Comparison of ENCODE assay signal across 8 mouse cellular contexts in genomic region chr11:77793238-77793930, GRCm38 (mm10). TPM values are rescaled to one million over a fixed set of nuclear protein-coding genes. Genes with fewer than 3 reads are reported as not detected.
DNase-seq lines count a peak whose midpoint lies in the region; ATAC-seq and TF ChIP-seq lines count a peak whose summit lies in the region.

No protein-coding gene starts in this region.

- peak overlapping the region; percentile 47 for H3K4me3 ChIP-seq in hindbrain, embryonic 15.5 days

- in situ Hi-C loops in Patski (cut with MboI; ENCODE audit: low pct_unique_long_range_greater_than_20kb), result loop anchor here (5.0 kb wide), 1 partner anchor 56 kb away; no protein-coding TSS in a partner anchor

- no peaks in the 10 kb centered on the region for H3K36me3 ChIP-seq in hindbrain, embryonic 15.5 days

- CTCF ChIA-PET in Patski (lab: Charles Lee), result interaction anchor here (0.6 to 1.4 kb wide), 9 partner anchors 10 to 73 kb away, joined by 3 to 7 read pairs (median 4); partner anchors contain the start of gene Myo18a

- H3K9me3 ChIP-seq in hindbrain, embryonic 15.5 days, result no peaks in the 10 kb centered on the region

- H3K9ac ChIP-seq in hindbrain, embryonic 15.5 days, result peak overlapping the region; percentile 45

- POLR2A ChIA-PET in Patski (lab: Charles Lee), result interaction anchor here (0.6 to 1.1 kb wide), 2 partner anchors 14 to 57 kb away, joined by 3 to 4 read pairs; no protein-coding TSS in a partner anchor

- peak; percentile 73 for ATAC-seq in Patski
- peak; percentile 89 for ATAC-seq in hindbrain, embryonic 15.5 days (ENCODE audit: low FRiP score, low read depth)

- DNase-seq in Patski (ENCODE audit: low read depth, low spot score), result no peak
- peak; percentile 98 for DNase-seq in cerebellum, postnatal 14 days
- DNase-seq in frontal cortex, postnatal 25 days (ENCODE audit: low spot score in 2 of 2), result peak; percentile 95 to 96
- DNase-seq in left cerebral cortex, adult 11 months (ENCODE audit: low spot score), result peak; percentile 94
- DNase-seq in lung, postnatal 4 days, result peak; percentile 96 to 99
- peak; percentile 95 for DNase-seq in retina, postnatal 7 days (ENCODE audit: low read depth, low spot score)
- DNase-seq in urinary bladder, adult 2 months (ENCODE audit: low spot score), result peak; percentile 89

- H3K4me2 ChIP-seq in hindbrain, embryonic 15.5 days, result peak overlapping the region; percentile 77

- no peaks in the 10 kb centered on the region for H3K27me3 ChIP-seq in Patski
- H3K27me3 ChIP-seq in hindbrain, embryonic 15.5 days, result no peaks in the 10 kb centered on the region

- TF ChIP-seq CTCF in Patski (IDR thresholded peaks at IDR 0.05), result no peak

- peak overlapping the region; percentile 71 for H3K27ac ChIP-seq in hindbrain, embryonic 15.5 days (replicated peaks)

- WGBS in hindbrain, embryonic 15.5 days, result 4% methylated on average over 19 of the region's 19 CpGs

- peaks cover 38% of the 10 kb centered on the region for H3K4me1 ChIP-seq in hindbrain, embryonic 15.5 days (replicated peaks)

RNA-seq across cellular contexts. Expression of gene Gm10277, which starts 5.8 kb away (rescaled TPM):
- polyA plus RNA-seq in Patski (2021), result 0.14 TPM
- polyA plus RNA-seq in hindbrain, embryonic 15.5 days (2015; fragmentation: Nextera tagmentation; extraction: Ambion mirVana), result 1.4 and 1.9 TPM in 2 replicates
- not detected in 2 replicates for polyA plus RNA-seq in urinary bladder, adult 2 months (2012; rRNA removed)

RNA-seq across cellular contexts. Expression of gene Myo18a, which starts 30.3 kb away (rescaled TPM):
- polyA plus RNA-seq in Patski (2021), result 166 TPM
- polyA plus RNA-seq in hindbrain, embryonic 15.5 days (2015; fragmentation: Nextera tagmentation; extraction: Ambion mirVana), result 43.7 and 48.3 TPM in 2 replicates
- 24.1 and 33.8 TPM in 2 replicates for polyA plus RNA-seq in urinary bladder, adult 2 months (2012; rRNA removed)
